Mouse (Mus musculus) adrenal gland, postnatal 10 days (tissue): ENCODE measurements at regions not wholly inside any gene's neighbourhood (a gene's known extent, or its start where the extent isn't known, plus 50 kb on each side); places are given as distances from the start of the nearest gene placed in this dataset.
"Not testable (repeated sequence)": the region's sequence is repeated elsewhere in the genome, so short reads cannot be mapped to it uniquely, and the experiment has no call there.

Experiments used
- DNase-seq: peaks from one replicate; pipeline ENCODE4 v3.0.0; 2021; ENCODE audit warnings: mixed read lengths

DNA sequence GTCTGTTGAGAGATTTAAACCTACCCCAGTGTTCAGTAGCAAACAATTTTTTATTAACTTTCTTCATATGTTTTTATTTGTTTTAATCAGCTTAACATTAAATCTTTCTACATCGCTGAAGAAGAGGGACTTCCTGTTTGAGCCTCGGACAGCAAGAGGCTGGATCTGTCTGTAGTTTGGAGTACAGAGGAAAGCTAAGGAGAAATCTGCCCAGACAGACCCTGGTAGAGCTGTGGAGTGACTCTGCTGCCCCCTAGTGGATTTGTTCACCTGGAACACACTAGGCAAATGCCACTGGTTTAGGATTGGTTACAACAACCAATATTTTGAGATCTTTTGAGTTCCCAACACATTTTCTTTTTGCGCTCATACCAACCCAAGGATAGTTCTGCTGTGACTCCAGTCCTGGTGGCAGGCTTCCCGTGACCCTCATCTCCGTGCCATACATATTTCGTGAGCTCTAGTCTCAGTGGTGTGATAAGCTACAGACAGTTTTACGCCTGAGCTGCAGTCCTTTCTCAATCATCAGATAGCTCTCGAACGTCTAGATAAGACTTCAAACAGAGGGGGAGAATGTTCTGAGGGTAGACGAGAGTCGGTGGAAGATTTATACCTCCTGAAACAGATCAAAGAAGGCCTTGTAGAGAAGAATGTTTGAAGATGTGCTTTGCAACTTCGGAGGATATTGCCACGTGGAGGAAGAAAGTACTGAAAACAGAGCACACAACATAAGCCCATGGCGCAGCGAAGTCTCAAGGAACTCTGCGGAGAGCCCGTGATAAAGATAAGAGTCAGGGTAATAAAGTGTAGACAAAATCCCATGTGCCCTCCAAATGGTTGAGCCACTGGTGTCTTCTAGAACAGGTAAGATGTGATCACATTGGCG lies 119.0 kb upstream of the Nabp1 start:
- peak; percentile 90 for DNase-seq

DNA sequence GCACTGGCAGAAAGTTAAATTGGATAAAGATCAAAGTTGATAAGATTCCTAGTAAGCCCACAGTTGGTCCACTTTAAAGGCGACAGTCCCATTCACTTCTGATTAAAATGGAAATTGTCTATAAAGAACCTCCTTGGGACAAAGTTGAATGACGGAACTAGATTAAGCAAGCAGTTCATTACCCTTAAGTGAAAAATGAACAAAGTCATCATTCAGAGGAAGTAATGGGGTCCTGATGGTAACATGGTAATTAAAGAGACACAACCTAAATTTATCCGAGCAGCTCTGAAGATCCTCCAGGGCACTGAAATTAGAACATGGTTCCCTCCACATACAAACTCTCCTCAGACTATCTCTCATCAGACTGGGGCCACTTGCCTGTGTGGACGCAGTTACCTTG lies 116.4 kb upstream of the Nabp1 start:
- DNase-seq: no peak

DNA sequence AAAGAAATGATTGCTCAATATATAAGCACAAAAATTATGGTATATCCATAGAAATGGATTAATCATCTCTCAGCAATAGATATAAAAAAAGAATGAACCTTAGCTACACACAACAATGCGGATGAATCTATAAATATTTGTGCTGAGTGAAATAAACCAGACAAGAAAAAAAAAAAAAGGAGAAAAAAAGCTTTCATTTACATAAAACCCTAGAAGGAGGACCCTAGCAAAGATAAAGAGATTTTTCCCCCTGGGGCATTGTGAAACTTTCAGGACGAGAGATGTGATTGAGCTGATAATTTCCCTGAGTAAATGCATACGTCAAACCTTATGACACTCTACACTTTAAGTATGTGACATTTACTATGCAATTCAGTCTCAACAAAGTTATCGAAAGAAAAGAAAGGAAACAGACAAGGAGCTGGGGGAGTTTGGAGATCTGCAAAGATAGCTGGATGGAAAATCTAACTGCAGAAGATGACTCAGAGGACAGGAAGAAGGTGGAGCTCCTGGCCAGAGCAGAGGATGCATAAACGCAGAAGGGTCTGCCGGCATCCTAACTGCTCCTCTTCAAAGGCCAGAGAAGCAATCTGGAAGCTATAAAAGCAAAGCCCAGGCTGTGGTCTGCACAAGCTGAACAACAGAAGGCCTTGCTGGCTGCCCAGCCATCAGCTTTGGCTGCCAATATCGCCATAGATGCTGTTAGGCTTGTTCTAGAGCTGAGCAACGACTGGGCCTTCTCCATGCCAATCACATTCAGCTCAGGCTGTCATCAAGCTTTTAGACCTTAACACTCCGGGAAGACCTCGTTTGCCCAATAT lies 115.6 kb upstream of the Nabp1 start:
- no peak for DNase-seq

DNA sequence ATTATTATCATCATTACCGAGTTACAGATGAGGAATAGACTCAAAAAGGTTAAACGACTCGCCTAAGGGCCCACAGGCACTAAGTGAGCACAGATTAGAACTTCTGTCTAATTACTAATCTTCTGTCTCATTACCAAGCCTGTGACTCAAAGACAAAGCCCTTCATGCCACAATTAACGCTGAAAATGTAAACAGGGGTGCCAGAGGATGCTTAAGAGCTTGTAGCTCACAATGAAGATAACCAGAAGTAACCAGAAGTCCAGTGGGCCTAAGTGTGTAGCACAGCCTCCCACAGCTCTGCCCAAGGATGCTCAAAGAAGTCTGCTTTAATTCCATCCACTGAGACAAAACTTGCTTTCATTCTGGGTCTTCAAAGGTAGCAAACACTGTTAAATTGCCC lies 113.7 kb upstream of the Nabp1 start:
- no peak for DNase-seq

DNA sequence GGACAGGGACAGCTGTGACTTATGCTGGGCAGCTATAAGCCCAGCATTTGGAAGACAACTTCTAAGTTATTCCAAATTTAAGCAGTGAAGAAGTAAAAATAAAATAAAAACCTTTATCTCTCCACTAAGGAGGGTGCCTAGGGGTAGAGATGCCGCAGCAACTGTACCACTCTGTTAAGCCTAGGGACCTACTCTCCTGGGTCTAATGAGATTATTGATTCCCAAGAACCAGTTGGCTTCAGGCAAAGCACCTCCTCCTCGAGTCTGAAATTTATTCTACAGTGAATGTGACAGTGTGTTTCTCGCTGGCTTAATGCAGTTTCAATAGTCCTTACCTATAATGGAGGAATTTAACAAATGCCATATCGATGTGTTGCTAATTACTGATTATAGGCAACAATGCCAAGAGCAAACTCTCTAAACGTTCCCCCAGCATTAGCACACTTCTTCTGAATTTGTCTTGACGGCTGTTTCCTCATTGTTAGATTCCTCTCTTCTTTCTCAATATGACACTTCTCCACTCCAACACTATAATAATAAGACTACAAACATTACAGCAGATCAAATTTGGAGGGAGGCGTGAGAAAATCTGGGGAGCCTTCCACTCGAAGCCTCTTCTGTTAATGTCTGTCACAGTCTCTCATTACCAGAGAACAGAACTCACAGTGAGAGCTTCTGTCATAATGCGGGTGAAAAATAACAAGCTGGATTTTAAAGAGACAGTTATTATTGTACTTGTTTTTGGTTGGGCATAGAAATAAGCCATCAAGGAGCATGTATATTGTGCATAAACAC lies 112.6 kb upstream of the Nabp1 start:
- DNase-seq: no peak

DNA sequence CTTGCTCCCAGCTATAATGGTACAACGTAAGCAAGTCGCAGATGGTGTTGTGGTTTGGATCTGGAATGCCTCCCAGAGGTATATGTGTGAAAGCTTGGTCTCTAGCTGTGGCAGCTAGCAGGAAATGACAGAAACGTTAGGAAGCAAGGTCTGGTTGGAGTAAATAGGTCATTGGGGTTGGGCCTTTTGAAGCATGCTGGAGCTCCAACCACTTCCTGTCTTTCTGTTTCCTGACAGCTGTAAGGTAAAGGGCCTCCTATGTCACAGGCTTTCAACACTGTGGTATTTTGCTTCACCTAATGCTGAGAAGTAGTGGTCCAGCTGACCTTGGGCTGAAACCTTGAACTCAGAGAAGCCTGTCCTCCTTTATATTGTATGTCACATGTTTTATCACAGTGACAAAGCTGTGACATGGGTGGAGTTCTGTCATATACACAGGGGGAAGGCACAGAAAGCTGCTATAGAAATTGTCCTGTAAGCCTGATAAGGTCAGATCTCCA lies 106.8 kb upstream of the Nabp1 start:
- DNase-seq: no peak

DNA sequence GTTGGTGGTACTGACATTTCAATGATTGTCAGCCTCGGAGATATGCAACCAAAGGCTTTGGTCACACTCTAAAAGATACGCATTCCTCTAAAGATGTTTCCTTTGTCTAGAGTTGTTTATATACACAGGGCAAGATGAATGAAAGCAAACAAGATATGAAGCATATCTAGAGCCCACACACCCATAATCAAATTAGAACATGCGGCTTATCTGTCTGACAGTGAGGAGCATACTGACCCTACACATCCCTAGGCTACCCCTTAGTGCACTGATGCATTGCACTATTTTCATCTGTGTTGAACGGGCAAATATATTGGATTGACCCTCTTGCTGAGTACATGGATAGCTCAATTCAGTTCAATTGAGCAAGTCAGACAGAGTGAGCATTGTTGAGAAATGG lies 105.6 kb upstream of the Nabp1 start:
- DNase-seq: no peak

DNA sequence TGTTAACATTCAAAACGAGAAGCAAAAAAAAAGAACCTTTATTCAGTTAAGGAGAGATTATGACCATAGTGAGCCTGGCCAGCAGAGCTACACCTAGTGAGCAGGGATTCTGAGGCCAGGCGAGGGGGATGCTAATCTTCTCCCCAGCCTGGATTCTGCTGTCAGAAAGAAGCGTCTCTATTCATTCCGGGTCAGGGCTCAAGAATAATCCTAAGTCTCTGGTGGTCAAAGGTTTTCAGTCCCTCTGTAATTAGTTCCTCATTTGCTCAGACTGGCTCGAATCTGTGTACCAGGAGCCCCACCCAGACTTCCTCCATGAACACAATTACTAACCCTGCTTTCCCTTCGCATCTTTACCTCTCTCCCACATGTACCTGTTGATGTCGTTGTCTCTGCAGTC lies 101.8 kb upstream of the Nabp1 start:
- no peak for DNase-seq

DNA sequence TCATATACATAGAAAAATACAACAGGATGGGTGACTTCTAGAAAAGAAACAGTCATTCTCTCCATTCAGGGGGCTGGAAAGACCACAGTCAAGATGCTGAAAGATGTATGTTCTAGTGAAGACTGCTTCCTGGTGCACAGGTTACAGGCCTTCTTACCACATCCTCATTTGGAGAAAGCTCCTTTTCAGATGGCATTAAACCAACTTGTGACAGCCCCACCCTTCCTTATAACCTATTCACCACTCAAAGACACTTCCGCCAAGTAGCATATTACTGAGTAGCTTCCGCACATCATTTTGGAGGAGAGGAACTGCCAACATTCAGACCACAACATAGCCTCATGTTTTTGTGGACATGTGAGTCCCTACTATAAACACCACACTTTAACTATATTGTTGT lies 99.5 kb upstream of the Nabp1 start:
- no peak for DNase-seq

DNA sequence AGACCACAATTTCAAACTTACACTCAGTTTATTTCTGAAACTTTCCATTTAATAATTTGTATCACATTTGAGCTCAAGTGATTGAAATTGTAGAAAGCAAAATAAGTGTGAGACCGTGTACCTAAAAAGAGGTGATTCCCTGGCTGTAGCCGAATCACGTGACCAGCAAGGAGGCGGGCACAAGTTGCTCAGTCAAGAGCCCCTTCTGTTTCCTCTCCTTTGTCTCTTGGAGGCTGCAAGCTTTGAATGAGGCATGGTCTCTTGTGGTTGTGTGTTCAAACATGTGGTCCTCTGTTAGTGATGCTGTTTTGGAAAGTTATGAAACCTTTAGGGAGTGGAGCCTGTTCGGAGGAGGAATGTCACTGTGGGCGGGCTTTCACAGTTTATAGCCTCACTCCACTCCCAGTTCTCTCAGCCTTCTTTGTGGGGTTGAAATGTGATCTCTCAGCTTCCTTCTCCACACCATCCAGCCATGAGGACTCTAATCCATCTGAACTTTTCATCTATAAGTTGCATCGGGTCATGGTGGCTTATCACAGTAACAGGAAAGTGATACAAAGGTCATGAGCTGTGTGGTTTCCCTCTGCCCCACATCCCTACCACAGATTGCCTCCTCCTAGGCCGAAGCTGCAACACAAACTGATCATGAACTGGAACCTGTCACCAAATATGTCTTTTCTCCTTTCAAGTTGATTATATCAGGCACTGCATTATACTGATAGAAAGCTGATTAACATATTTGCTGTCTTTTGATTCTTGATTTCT lies 94.3 kb upstream of the Nabp1 start:
- no peak for DNase-seq

DNA sequence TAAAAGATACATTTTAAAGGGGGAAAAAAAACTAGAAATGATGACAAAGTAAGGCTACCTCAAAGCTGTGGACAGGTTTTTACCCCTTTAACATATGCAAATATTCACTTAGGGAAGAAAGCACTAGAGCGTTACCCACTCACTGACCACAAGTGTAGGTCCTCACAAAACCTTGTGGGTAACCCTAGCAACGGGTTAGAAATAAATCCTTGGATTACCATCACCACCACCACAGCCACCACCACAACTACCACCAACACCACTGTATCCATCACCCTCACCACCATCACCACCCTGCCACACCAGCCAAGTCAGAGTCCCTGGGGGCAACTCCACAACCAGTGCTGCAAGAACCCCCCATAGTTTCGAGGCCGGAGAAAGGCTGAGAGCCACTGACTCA lies 91.4 kb upstream of the Nabp1 start:
- DNase-seq: no peak

DNA sequence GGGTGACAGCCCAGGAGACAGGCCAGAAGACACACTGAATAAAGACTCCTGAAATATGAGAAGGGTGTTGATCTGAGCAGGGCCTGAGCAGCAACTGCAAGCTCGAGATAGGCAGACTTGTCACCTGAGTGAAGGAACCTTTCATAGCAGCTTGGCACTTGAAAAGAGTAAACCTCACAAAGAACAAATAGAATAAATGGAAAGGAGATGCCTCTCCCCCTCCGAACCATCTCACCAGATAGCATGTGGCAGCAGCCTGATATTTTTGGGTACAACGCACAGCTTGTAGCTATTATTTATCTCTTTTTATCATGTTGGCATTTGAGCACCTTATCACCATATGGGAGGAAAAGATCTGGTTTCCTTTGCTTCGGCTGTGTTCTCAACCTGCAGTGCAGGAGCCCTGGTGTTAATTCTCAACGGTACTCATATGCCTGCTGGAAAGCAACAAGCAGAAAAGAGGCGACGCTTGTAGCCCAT lies 88.0 kb upstream of the Nabp1 start:
- DNase-seq: no peak

DNA sequence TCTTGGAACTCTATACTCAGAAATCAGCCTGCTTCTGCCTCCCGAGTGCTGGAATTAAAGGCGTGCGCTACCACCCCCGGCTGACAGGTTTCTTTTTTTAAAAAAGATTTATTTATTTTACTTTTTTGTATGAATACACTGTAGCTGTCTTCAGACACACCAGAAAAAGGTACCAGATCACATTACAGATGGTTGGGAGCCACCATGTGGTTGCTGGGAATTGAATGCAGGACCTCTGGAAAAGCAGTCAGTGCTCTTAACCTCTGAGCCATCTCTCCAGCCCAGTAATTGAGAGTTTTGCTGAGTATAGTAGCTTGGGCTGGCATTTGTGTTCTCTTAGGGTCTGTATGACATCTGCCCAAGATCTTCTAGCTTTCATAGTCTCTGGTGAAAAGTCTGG lies 78.4 kb upstream of the Nabp1 start:
- not testable (repeated sequence) for DNase-seq

DNA sequence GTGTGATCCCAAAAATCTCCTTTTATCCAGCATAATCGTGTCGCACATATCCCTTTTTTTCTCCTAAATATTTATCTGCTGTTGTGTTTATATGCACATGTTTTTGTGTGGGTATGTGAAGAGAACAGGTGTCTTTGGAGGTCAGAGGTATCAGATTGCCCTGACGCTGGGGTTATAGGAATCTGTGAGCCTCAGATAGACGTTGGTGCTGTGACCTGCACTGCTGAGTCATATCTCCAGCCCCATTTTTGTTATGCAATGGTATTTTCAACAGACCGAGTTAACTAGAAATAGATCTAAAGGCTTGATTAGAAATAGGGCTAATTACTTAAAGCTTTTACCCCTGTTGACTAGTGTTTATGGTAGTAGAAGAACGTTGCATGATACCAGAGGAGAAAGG lies 75.5 kb upstream of the Nabp1 start:
- DNase-seq: no peak

DNA sequence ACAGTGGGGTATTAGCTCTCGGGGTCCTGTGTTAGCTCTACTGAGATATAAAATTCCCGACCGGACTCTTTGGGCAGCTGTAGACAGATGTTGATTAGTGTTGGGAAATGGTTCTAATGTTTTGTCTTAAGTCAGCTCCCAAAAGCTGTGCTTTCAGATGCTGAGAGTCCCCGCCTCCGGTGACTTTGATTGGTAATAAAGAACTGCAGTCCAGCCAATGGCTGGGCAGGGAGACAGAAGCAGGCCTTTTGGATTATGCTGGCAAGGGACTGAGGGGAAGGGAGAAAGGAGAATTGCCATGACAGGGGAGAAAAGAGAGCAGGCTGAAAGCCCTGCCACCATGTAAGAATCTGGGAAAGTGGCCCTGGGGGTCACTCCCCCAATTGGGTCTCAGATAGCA lies 73.4 kb upstream of the Nabp1 start:
- no peak for DNase-seq

DNA sequence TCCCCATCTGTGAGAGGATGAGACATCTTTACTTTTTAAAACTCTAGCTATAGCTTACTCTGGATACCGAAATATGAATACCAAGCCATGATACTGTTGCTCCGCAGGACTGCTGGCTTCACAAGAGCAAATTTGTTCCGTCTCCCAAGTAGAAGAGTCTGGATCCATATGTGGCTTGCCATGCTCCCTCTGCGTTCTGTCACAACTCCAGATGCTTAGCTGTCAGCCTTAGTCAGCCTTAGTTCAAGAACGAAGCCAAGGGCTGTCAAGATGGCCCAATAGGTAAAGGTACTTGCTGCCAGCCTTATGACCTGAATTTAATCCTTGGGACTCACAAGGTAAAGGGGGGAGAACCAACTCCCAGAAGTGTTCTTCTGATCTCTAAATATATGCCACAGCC lies 64.6 kb upstream of the Nabp1 start:
- DNase-seq: no peak

DNA sequence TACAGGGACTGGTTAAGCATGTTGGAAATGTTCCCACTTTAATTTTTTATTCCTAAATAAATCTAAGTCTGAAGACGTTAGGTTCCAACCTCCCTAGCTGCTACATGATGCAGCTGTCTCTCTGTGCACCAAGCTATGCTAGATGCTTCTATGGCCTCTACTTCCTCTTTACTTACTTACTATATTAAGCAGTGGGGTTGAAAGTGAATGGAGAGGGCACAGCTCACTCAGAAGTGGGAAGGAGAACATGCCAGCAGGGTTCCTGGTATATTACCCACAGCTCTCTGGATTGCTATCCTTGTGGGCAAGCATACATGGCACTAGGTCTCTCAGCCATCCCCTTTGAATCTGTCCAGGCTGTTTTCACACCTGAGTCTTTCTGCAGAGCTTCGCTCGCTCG lies 61.4 kb upstream of the Nabp1 start:
- DNase-seq: no peak

DNA sequence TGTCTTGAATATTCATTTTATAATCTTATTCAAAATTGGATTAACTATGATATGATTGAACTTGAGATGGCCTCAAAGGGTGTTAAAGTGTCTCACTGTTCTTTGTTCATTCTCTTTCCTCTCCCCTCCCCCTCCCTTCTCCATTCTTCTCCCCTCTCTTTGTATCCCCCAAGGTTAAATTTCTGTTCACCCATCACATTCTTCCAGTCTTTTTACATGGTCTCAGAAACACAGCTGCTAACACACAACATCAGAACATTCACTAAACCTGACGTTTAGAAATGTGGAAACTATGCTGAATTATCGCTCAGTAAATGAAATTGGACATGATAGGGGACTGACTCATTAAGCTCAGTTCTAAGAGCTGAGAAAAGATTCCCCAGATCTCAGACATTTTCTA lies 60.6 kb upstream of the Nabp1 start:
- DNase-seq: no peak

DNA sequence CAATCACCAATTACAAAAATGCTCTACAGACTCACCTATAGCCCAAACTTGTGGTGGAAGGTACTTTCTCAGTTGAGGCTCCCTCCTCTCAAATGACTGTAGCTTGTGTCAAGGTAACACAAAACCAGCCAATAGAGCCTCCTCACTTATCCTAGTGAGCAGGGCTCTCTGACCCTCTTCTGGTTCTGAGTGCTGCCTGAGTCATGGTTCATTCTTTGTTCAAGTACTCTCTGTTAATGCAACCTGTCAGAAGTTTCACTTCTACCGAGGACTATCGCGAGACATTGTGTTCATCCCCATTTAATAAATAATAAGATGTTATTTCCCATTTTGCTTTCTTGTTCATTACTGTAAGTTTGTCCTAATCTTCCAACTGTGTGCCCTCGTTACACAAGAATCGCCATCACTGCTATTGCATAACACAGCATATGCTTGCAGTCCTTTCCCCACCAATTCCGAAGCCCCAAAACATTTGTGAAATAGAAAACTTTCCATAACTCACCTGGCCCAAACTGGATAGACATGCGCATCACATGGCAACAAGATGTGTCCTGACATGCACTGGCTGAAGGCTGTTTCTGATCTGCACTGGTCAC lies 59.6 kb upstream of the Nabp1 start:
- DNase-seq: no peak

DNA sequence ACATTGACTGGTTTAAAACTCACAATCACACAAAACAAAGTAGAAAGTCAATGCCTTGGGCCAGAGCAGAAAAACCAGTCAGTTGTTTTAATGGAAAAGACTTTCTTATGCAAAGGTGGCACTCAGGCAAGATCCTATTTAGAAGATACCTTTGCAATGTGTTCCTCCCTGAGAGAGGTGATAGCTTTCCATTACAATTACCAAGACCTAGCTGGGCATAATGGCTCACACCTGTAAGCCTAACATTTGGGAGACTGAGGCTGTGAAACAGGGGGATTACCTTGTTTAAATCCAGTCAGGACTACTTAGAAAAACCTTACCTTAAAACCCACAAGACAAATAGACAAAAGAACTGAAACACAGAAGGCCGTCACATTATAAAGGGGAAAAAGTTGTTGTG lies 57.9 kb upstream of the Nabp1 start:
- DNase-seq: no peak

DNA sequence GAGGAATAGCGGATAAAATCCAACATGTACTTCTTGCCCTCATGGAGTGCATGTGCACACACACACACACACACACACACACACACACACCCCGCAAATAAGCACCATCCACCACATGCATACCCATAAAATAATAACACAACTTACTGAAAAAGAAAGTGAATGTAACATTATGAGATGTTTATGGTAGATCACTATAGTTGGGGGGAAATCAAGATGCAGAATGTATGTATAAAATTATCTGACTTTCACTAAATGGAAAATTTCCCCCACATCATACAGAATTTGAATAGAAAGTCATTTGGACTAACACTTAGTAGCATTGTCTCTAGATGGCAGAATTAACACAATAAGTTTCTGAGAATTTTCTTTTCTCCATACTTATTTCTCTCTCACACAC lies 57.2 kb upstream of the Nabp1 start:
- DNase-seq: no peak
